Mouse (Mus musculus): ENCODE data around the gene Pax5. TPM values are rescaled to one million over a fixed set of nuclear protein-coding genes. Genes with fewer than 3 reads are reported as not detected.

Pax5 gene
- polyA plus RNA-seq, 1 experiment from 2014 or later, result 0.18 TPM

- Histone ChIP-seq H3K9me3 (no peaks in the 10 kb centered on the region), H3K27ac (no peak overlapping the region), H3K4me2 (no peak overlapping the region), H3K36me3 (no peaks in the 10 kb centered on the region), H3K27me3 (peaks cover 6% of the 10 kb centered on the region; the same call in 1 of the 2 replicates), H3K9ac (no peak overlapping the region), H3K4me3 (no peak overlapping the region), H3K4me1 (peaks cover 5% of the 10 kb centered on the region)
- ATAC-seq (ENCODE audit: insufficient number of reproducible peaks, low FRiP score, low TSS enrichment, low read depth), result no peak
- 76% methylated on average over 5 of the region's 5 CpGs for whole genome bisulfite sequencing
Observed at GRCm38 (mm10) chr4:44573017-44573416, 137.3 kb downstream of the Pax5 start.

- no peak for ATAC-seq (ENCODE audit: insufficient number of reproducible peaks, low FRiP score, low TSS enrichment, low read depth)
- no peak overlapping the region for H3K27ac ChIP-seq
- peaks cover 5% of the 10 kb centered on the region for H3K4me1 ChIP-seq
- H3K9ac ChIP-seq, result no peak overlapping the region
- no peak overlapping the region for H3K4me2 ChIP-seq
- no peaks in the 10 kb centered on the region for H3K36me3 ChIP-seq
- no peaks in the 10 kb centered on the region for H3K9me3 ChIP-seq
- H3K27me3 ChIP-seq, result peaks cover 6% of the 10 kb centered on the region; the same call in 1 of the 2 replicates
- no peak overlapping the region for H3K4me3 ChIP-seq
- WGBS, result 51% methylated on average over 5 of the region's 5 CpGs
Observed at GRCm38 (mm10) chr4:44572373-44572772, 137.9 kb downstream of the Pax5 start.

GRCm38 (mm10) chr4:44569138-44569537 lies 141.1 kb downstream of the Pax5 start:
- no peak overlapping the region for H3K4me3 ChIP-seq
- H3K36me3 ChIP-seq, result no peaks in the 10 kb centered on the region
- no peak overlapping the region for H3K27ac ChIP-seq
- no peaks in the 10 kb centered on the region for H3K9me3 ChIP-seq
- H3K4me1 ChIP-seq, result peaks cover 7% of the 10 kb centered on the region
- no peak for ATAC-seq (ENCODE audit: insufficient number of reproducible peaks, low FRiP score, low TSS enrichment, low read depth)
- no peak overlapping the region for H3K9ac ChIP-seq
- H3K27me3 ChIP-seq, result peaks cover 24% of the 10 kb centered on the region
- H3K4me2 ChIP-seq, result no peak overlapping the region
- 71% methylated on average over 10 of the region's 10 CpGs for WGBS

- H3K9me3 ChIP-seq, result no peaks in the 10 kb centered on the region
- no peak overlapping the region for H3K9ac ChIP-seq
- H3K27me3 ChIP-seq, result peaks cover 28% of the 10 kb centered on the region
- ATAC-seq (ENCODE audit: insufficient number of reproducible peaks, low FRiP score, low TSS enrichment, low read depth), result no peak
- no peak overlapping the region for H3K4me3 ChIP-seq
- 32% methylated on average over 10 of the region's 10 CpGs for WGBS
- H3K36me3 ChIP-seq, result no peaks in the 10 kb centered on the region
- H3K27ac ChIP-seq, result no peak overlapping the region
- H3K4me1 ChIP-seq, result peaks cover 7% of the 10 kb centered on the region
- H3K4me2 ChIP-seq, result no peak overlapping the region
Observed at GRCm38 (mm10) chr4:44568666-44569065, 141.6 kb downstream of the Pax5 start.

GRCm38 (mm10) chr4:44566401-44566800 lies 143.9 kb downstream of the Pax5 start:
- peaks cover 7% of the 10 kb centered on the region for H3K4me1 ChIP-seq
- H3K9ac ChIP-seq, result no peak overlapping the region
- ATAC-seq (ENCODE audit: insufficient number of reproducible peaks, low FRiP score, low TSS enrichment, low read depth), result no peak
- no peak overlapping the region for H3K4me3 ChIP-seq
- no peaks in the 10 kb centered on the region for H3K9me3 ChIP-seq
- H3K27me3 ChIP-seq, result peaks cover 45% of the 10 kb centered on the region
- H3K36me3 ChIP-seq, result no peaks in the 10 kb centered on the region
- no peak overlapping the region for H3K27ac ChIP-seq
- 64% methylated on average over 8 of the region's 8 CpGs for WGBS
- no peak overlapping the region for H3K4me2 ChIP-seq

GRCm38 (mm10) chr4:44565126-44566082 lies 144.9 kb downstream of the Pax5 start:
- ATAC-seq (ENCODE audit: insufficient number of reproducible peaks, low FRiP score, low TSS enrichment, low read depth), result no peak
- H3K9ac ChIP-seq, result no peak overlapping the region
- no peak overlapping the region for H3K27ac ChIP-seq
- H3K4me3 ChIP-seq, result no peak overlapping the region
- H3K36me3 ChIP-seq, result no peaks in the 10 kb centered on the region
- WGBS, result 77% methylated on average over 12 of the region's 12 CpGs
- peaks cover 7% of the 10 kb centered on the region for H3K4me1 ChIP-seq
- no peak overlapping the region for H3K4me2 ChIP-seq
- H3K27me3 ChIP-seq, result peaks cover 53% of the 10 kb centered on the region
- no peaks in the 10 kb centered on the region for H3K9me3 ChIP-seq

GRCm38 (mm10) chr4:44564602-44565001 lies 145.7 kb downstream of the Pax5 start:
- no peaks in the 10 kb centered on the region for H3K36me3 ChIP-seq
- WGBS, result 8% methylated on average over 10 of the region's 10 CpGs
- H3K9ac ChIP-seq, result no peak overlapping the region
- no peak for ATAC-seq (ENCODE audit: insufficient number of reproducible peaks, low FRiP score, low TSS enrichment, low read depth)
- H3K4me1 ChIP-seq, result peaks cover 7% of the 10 kb centered on the region
- H3K9me3 ChIP-seq, result no peaks in the 10 kb centered on the region
- no peak overlapping the region for H3K4me3 ChIP-seq
- H3K4me2 ChIP-seq, result no peak overlapping the region
- no peak overlapping the region for H3K27ac ChIP-seq
- H3K27me3 ChIP-seq, result peaks cover 60% of the 10 kb centered on the region

- WGBS, result 56% methylated on average over 8 of the region's 8 CpGs
- peaks cover 73% of the 10 kb centered on the region for H3K27me3 ChIP-seq
- H3K9me3 ChIP-seq, result no peaks in the 10 kb centered on the region
- H3K9ac ChIP-seq, result no peak overlapping the region
- no peak overlapping the region for H3K27ac ChIP-seq
- no peak overlapping the region for H3K4me2 ChIP-seq
- no peak overlapping the region for H3K4me3 ChIP-seq
- H3K36me3 ChIP-seq, result no peaks in the 10 kb centered on the region
- ATAC-seq (ENCODE audit: insufficient number of reproducible peaks, low FRiP score, low TSS enrichment, low read depth), result no peak
- peaks cover 15% of the 10 kb centered on the region for H3K4me1 ChIP-seq
Observed at GRCm38 (mm10) chr4:44560956-44561355, 149.3 kb downstream of the Pax5 start.

GRCm38 (mm10) chr4:44558564-44558955 lies 151.7 kb downstream of the Pax5 start:
- ATAC-seq (ENCODE audit: insufficient number of reproducible peaks, low FRiP score, low TSS enrichment, low read depth), result no peak
- Histone ChIP-seq H3K27me3 (peaks cover 51% of the 10 kb centered on the region), H3K4me2 (peak overlapping the region; percentile 78), H3K4me1 (peaks cover 13% of the 10 kb centered on the region), H3K9ac (no peak overlapping the region), H3K27ac (no peak overlapping the region), H3K9me3 (no peaks in the 10 kb centered on the region), H3K4me3 (peak overlapping the region; percentile 37), H3K36me3 (no peaks in the 10 kb centered on the region)
- 8% methylated on average over 7 of the region's 7 CpGs for WGBS

GRCm38 (mm10) chr4:44557815-44558563 lies 152.3 kb downstream of the Pax5 start:
- Histone ChIP-seq H3K9ac (peak overlapping the region; percentile 35; the same call in 1 of the 2 replicates), H3K9me3 (no peaks in the 10 kb centered on the region), H3K27ac (no peak overlapping the region), H3K4me1 (peaks cover 13% of the 10 kb centered on the region), H3K4me3 (peak overlapping the region; percentile 37), H3K4me2 (peak overlapping the region; percentile 78), H3K27me3 (peaks cover 46% of the 10 kb centered on the region), H3K36me3 (no peaks in the 10 kb centered on the region)
- 2% methylated on average over 36 of the region's 36 CpGs for WGBS
- ATAC-seq (ENCODE audit: insufficient number of reproducible peaks, low FRiP score, low TSS enrichment, low read depth), result no peak

GRCm38 (mm10) chr4:44556586-44557281 lies 153.6 kb downstream of the Pax5 start:
- no peak for ATAC-seq (ENCODE audit: insufficient number of reproducible peaks, low FRiP score, low TSS enrichment, low read depth)
- no peak overlapping the region for H3K4me3 ChIP-seq
- H3K4me2 ChIP-seq, result no peak overlapping the region
- no peaks in the 10 kb centered on the region for H3K9me3 ChIP-seq
- 95% methylated on average over 9 of the region's 9 CpGs for WGBS
- no peaks in the 10 kb centered on the region for H3K36me3 ChIP-seq
- no peak overlapping the region for H3K9ac ChIP-seq
- no peak overlapping the region for H3K27ac ChIP-seq
- peaks cover 13% of the 10 kb centered on the region for H3K4me1 ChIP-seq
- peaks cover 38% of the 10 kb centered on the region for H3K27me3 ChIP-seq
